20 mouse cellular contexts compared by ENCODE assay signal in the genomic region with DNA sequence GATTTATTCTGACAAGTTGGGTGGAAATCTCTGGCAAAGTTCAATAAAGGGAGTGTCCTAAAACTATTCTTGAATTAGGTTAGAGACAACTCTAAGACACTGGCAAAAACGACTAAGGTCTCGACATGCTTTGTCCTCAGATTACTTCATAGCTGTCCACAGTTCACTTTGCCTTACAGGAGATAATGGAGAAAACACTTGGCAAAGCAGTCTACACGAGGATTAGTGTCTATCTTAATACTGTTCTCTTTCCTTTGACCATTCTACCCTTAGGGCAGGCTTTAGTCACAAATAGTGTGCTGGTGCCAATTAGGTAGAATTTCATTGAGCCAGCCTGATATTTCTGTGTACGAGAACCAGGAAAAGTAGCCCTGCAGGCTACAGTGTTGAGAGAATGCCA. TPM values are rescaled to one million over a fixed set of nuclear protein-coding genes. Genes with fewer than 3 reads are reported as not detected.
A peak's percentile ranks its signal among the peaks of the same experiment; 100 is the strongest.
DNase-seq lines count a peak whose midpoint lies in the region; ATAC-seq and TF ChIP-seq lines count a peak whose summit lies in the region.
"Had no signal": no experiment of that assay in that cellular context is flagged by ENCODE, and none has a peak within 500 bp of the region (broad histone marks: within the 10 kb centered on the region; RNA-seq: fewer than 3 reads in every experiment).

No protein-coding gene starts in this region.

- H3K36me3 ChIP-seq in forebrain, embryonic 13.5 days (ENCODE audit: poor library complexity, severe bottlenecking): no peaks in the 10 kb centered on the region
- no peaks in the 10 kb centered on the region for H3K36me3 ChIP-seq in forebrain, embryonic 10.5 days (replicated peaks)
- H3K36me3 ChIP-seq in heart, embryonic 16.5 days (ENCODE audit: control insufficient read depth, insufficient read depth): no peaks in the 10 kb centered on the region
- H3K36me3 ChIP-seq in midbrain, embryonic 12.5 days: no peaks in the 10 kb centered on the region
- no peaks in the 10 kb centered on the region for H3K36me3 ChIP-seq in midbrain, postnatal 0 days (ENCODE audit: insufficient read depth, low read length)
- H3K36me3 ChIP-seq in kidney, embryonic 15.5 days: no peaks in the 10 kb centered on the region
- H3K36me3 ChIP-seq: liver, embryonic 13.5 days; neural tube, embryonic 15.5 days had no signal

- no peak overlapping the region for H3K4me2 ChIP-seq in forebrain, embryonic 13.5 days
- peak overlapping the region; percentile 23 for H3K4me2 ChIP-seq in heart, embryonic 16.5 days (ENCODE audit: low read depth, low read length)
- H3K4me2 ChIP-seq in midbrain, embryonic 12.5 days (replicated peaks): no peak overlapping the region
- no peak overlapping the region for H3K4me2 ChIP-seq in midbrain, postnatal 0 days (ENCODE audit: low read depth, low read length, poor library complexity, severe bottlenecking)
- no peak overlapping the region for H3K4me2 ChIP-seq in kidney, embryonic 15.5 days
- H3K4me2 ChIP-seq: hindbrain, embryonic 14.5 days; liver, embryonic 13.5 days; neural tube, embryonic 15.5 days had no signal

- H3K4me3 ChIP-seq in forebrain, embryonic 13.5 days: no peak overlapping the region
- H3K4me3 ChIP-seq in forebrain, embryonic 10.5 days: no peak overlapping the region
- no peak overlapping the region for H3K4me3 ChIP-seq in heart, embryonic 16.5 days (ENCODE audit: low read length)
- no peak overlapping the region for H3K4me3 ChIP-seq in midbrain, embryonic 12.5 days
- H3K4me3 ChIP-seq in midbrain, postnatal 0 days (ENCODE audit: low read depth, low read length): no peak overlapping the region
- no peak overlapping the region for H3K4me3 ChIP-seq in kidney, embryonic 15.5 days (replicated peaks)
- H3K4me3 ChIP-seq: left cerebral cortex, adult 2 months; liver, embryonic 13.5 days; neural tube, embryonic 15.5 days had no signal

- WGBS in forebrain, embryonic 13.5 days: 28% methylated on average over 4 of the region's 4 CpGs
- WGBS in forebrain, embryonic 10.5 days: 54% methylated on average over 4 of the region's 4 CpGs
- 26% methylated on average over 4 of the region's 4 CpGs for WGBS in heart, embryonic 16.5 days
- WGBS in midbrain, embryonic 12.5 days: 57% methylated on average over 4 of the region's 4 CpGs
- WGBS in midbrain, postnatal 0 days: 36% methylated on average over 4 of the region's 4 CpGs
- WGBS in kidney, embryonic 15.5 days: 66% methylated on average over 4 of the region's 4 CpGs

- H3K27me3 ChIP-seq in forebrain, embryonic 13.5 days: no peaks in the 10 kb centered on the region
- no peaks in the 10 kb centered on the region for H3K27me3 ChIP-seq in forebrain, embryonic 10.5 days (ENCODE audit: poor library complexity, severe bottlenecking)
- H3K27me3 ChIP-seq in heart, embryonic 16.5 days (ENCODE audit: control insufficient read depth, insufficient read depth, low read length): no peaks in the 10 kb centered on the region
- H3K27me3 ChIP-seq in midbrain, embryonic 12.5 days: no peaks in the 10 kb centered on the region
- H3K27me3 ChIP-seq in midbrain, postnatal 0 days (ENCODE audit: insufficient read depth, low read length): no peaks in the 10 kb centered on the region
- H3K27me3 ChIP-seq in kidney, embryonic 15.5 days: no peaks in the 10 kb centered on the region
- H3K27me3 ChIP-seq: liver, embryonic 13.5 days; neural tube, embryonic 15.5 days had no signal

- ATAC-seq in forebrain, embryonic 13.5 days: peak; percentile 70
- 0 out of 2 replicates have a peak, but pooled peaks have one; percentile 19 for ATAC-seq in heart, embryonic 16.5 days (replicated peaks; ENCODE audit: extremely low read depth, insufficient read depth, low FRiP score)
- 0 out of 2 replicates have a peak, but pooled peaks have one; percentile 49 for ATAC-seq in midbrain, embryonic 12.5 days (ENCODE audit: low FRiP score, low read depth)
- ATAC-seq in midbrain, postnatal 0 days (ENCODE audit: low FRiP score): no peak
- ATAC-seq in kidney, embryonic 15.5 days (replicated peaks; ENCODE audit: low FRiP score): no peak
- ATAC-seq: intestine, postnatal 0 days had no signal

- no peak for DNase-seq in forebrain, embryonic 10.5 days (ENCODE audit: extremely low spot score, low spot score)
- DNase-seq in heart, adult 18-20 months: no peak
- DNase-seq in midbrain, postnatal 0 days (ENCODE audit: low spot score): no peak
- peak; percentile 92 for DNase-seq in gonadal fat pad, adult 2 months (ENCODE audit: low read depth)
- DNase-seq: adrenal gland, postnatal 10 days; cerebellum, postnatal 14 days; gastrocnemius, postnatal 36 days; liver, embryonic 13.5 days; lung, postnatal 36 days; right cerebral cortex, adult 18-20 months; spleen, adult 18-20 months; thymus, postnatal 36 days had no signal

- H3K9me3 ChIP-seq in forebrain, embryonic 13.5 days (replicated peaks): no peaks in the 10 kb centered on the region
- H3K9me3 ChIP-seq in forebrain, embryonic 10.5 days: no peaks in the 10 kb centered on the region
- no peaks in the 10 kb centered on the region for H3K9me3 ChIP-seq in heart, embryonic 16.5 days (replicated peaks; ENCODE audit: control insufficient read depth, low read length)
- H3K9me3 ChIP-seq in midbrain, embryonic 12.5 days: no peaks in the 10 kb centered on the region
- H3K9me3 ChIP-seq in midbrain, postnatal 0 days (ENCODE audit: low read length): no peaks in the 10 kb centered on the region
- no peaks in the 10 kb centered on the region for H3K9me3 ChIP-seq in kidney, embryonic 15.5 days (replicated peaks)
- H3K9me3 ChIP-seq: liver, embryonic 13.5 days; neural tube, embryonic 15.5 days had no signal

- peaks cover 30% of the 10 kb centered on the region for H3K4me1 ChIP-seq in forebrain, embryonic 13.5 days
- peaks cover 13% of the 10 kb centered on the region for H3K4me1 ChIP-seq in forebrain, embryonic 10.5 days
- H3K4me1 ChIP-seq in heart, embryonic 16.5 days (ENCODE audit: control insufficient read depth, insufficient read depth, low read length): peaks cover 36% of the 10 kb centered on the region
- peaks cover 6% of the 10 kb centered on the region; the same call in 1 of the 2 replicates for H3K4me1 ChIP-seq in midbrain, embryonic 12.5 days
- H3K4me1 ChIP-seq in midbrain, postnatal 0 days (ENCODE audit: insufficient read depth, low read length): no peaks in the 10 kb centered on the region
- no peaks in the 10 kb centered on the region for H3K4me1 ChIP-seq in kidney, embryonic 15.5 days

- no peak overlapping the region for H3K9ac ChIP-seq in forebrain, embryonic 13.5 days
- no peak overlapping the region for H3K9ac ChIP-seq in heart, embryonic 16.5 days (ENCODE audit: low read length)
- H3K9ac ChIP-seq in midbrain, embryonic 12.5 days (replicated peaks): no peak overlapping the region
- no peak overlapping the region for H3K9ac ChIP-seq in midbrain, postnatal 0 days (replicated peaks; ENCODE audit: low read length, poor library complexity, severe bottlenecking)
- H3K9ac ChIP-seq in kidney, embryonic 15.5 days: no peak overlapping the region
- H3K9ac ChIP-seq: hindbrain, embryonic 14.5 days; liver, embryonic 13.5 days; neural tube, embryonic 15.5 days had no signal

- TF ChIP-seq CTCF in midbrain, postnatal 0 days (IDR thresholded peaks at IDR 0.05): no peak

- peak overlapping the region; percentile 35; the same call in 1 of the 2 replicates for H3K27ac ChIP-seq in forebrain, embryonic 13.5 days
- H3K27ac ChIP-seq in forebrain, embryonic 10.5 days: no peak overlapping the region
- H3K27ac ChIP-seq in heart, embryonic 16.5 days (ENCODE audit: low read length): peak overlapping the region; percentile 79
- no peak overlapping the region for H3K27ac ChIP-seq in midbrain, embryonic 12.5 days (replicated peaks)
- no peak overlapping the region for H3K27ac ChIP-seq in midbrain, postnatal 0 days (ENCODE audit: low read depth, low read length)
- H3K27ac ChIP-seq in kidney, embryonic 15.5 days: no peak overlapping the region
- H3K27ac ChIP-seq: hindbrain, embryonic 14.5 days; liver, embryonic 13.5 days; neural tube, embryonic 15.5 days had no signal

RNA-seq across cellular contexts. Expression of a gene that starts 22.5 kb away (rescaled TPM):
- polyA plus RNA-seq in forebrain, embryonic 13.5 days (2015; fragmentation: Nextera tagmentation; extraction: Ambion mirVana): 8.9 and 9.2 TPM in 2 replicates
- 6.3 and 6.5 TPM in 2 replicates for polyA plus RNA-seq in forebrain, embryonic 10.5 days (2016; fragmentation: Nextera tagmentation; extraction: Ambion mirVana)
- polyA plus RNA-seq in heart, embryonic 16.5 days (2015; fragmentation: Nextera tagmentation; extraction: Ambion mirVana): 12.7 and 12.9 TPM in 2 replicates
- total RNA-seq in heart, adult 18-20 months (2021): 100 to 1,000 TPM; 154 to 167 TPM
- 10.0 and 10.7 TPM in 2 replicates for polyA plus RNA-seq in midbrain, embryonic 12.5 days (2016; fragmentation: Nextera tagmentation; extraction: Ambion mirVana)
- 24.5 and 31.2 TPM in 2 replicates for total RNA-seq in midbrain, postnatal 0 days (2014; rRNA removed)
- polyA plus RNA-seq in midbrain, postnatal 0 days (2015; fragmentation: Nextera tagmentation; extraction: Ambion mirVana): 4.5 and 6.2 TPM in 2 replicates
- 12.3 and 16.2 TPM in 2 replicates for polyA plus RNA-seq in gonadal fat pad, adult 2 months (2012; rRNA removed)
- polyA plus RNA-seq in kidney, embryonic 15.5 days (2015; fragmentation: Nextera tagmentation; extraction: Ambion mirVana): 9.1 and 9.3 TPM in 2 replicates

Comparison
In these comparisons a context has a peak if more than half of its experiments do, and no peak if none do; other contexts are left out.
1. ATAC-seq: peak in forebrain, embryonic 13.5 days (single experiment), heart, embryonic 16.5 days (single experiment) and midbrain, embryonic 12.5 days (single experiment); none in midbrain, postnatal 0 days (single experiment) and kidney, embryonic 15.5 days (single experiment).
2. H3K27ac ChIP-seq: peak in forebrain, embryonic 13.5 days (single experiment) and heart, embryonic 16.5 days (single experiment); none in forebrain, embryonic 10.5 days (single experiment), midbrain, embryonic 12.5 days (single experiment), midbrain, postnatal 0 days (single experiment) and kidney, embryonic 15.5 days (single experiment).